Mouse (Mus musculus): ENCODE measurements around the gene Tmem106a. TPM values are rescaled to one million over a fixed set of nuclear protein-coding genes. Genes with fewer than 3 reads are reported as not detected.
"Not testable (repeated sequence)": the region's sequence is repeated elsewhere in the genome, so short reads cannot be mapped to it uniquely, and the experiment has no call there.

The Tmem106a gene
- total RNA-seq, 2 experiments from 2014 or later: 1.5 to 2.4 TPM

- no peak for DNase-seq (ENCODE audit: low spot score)
Observed at GRCm38 (mm10) chr11:101599156-101599555, 17.1 kb downstream of the Tmem106a start, which contains the start of gene Gm11634. Gene Gm11634, minus strand, starts transcription at chr11:101599256.

- DNase-seq (ENCODE audit: low spot score): peak; percentile 48
Observed at GRCm38 (mm10) chr11:101602491-101602890, 20.4 kb downstream of the Tmem106a start.

GRCm38 (mm10) chr11:101604116-101604515 lies 22.1 kb downstream of the Tmem106a start:
- no peak for DNase-seq (ENCODE audit: low spot score)

- peak; percentile 67 for DNase-seq (ENCODE audit: low spot score)
Observed at GRCm38 (mm10) chr11:101604531-101605453, 22.8 kb downstream of the Tmem106a start.

- DNase-seq (ENCODE audit: low spot score): not testable (repeated sequence)
Observed at GRCm38 (mm10) chr11:101607134-101607533, 25.1 kb downstream of the Tmem106a start.

- no peak for DNase-seq (ENCODE audit: low spot score)
Observed at GRCm38 (mm10) chr11:101610445-101610844, 28.4 kb downstream of the Tmem106a start.

GRCm38 (mm10) chr11:101613596-101613995 lies 31.6 kb downstream of the Tmem106a start:
- no peak for DNase-seq (ENCODE audit: low spot score)

- no peak for DNase-seq (ENCODE audit: low spot score)
Observed at GRCm38 (mm10) chr11:101614116-101614515, 32.1 kb downstream of the Tmem106a start.

GRCm38 (mm10) chr11:101615380-101615779 lies 33.3 kb downstream of the Tmem106a start:
- DNase-seq (ENCODE audit: low spot score): no peak

- DNase-seq (ENCODE audit: low spot score): no peak
Observed at GRCm38 (mm10) chr11:101616104-101616503, 34.1 kb downstream of the Tmem106a start.

GRCm38 (mm10) chr11:101616948-101617767 lies 35.1 kb downstream of the Tmem106a start:
- no peak for DNase-seq (ENCODE audit: low spot score)

- DNase-seq (ENCODE audit: low spot score): no peak
Observed at GRCm38 (mm10) chr11:101617849-101618248, 35.8 kb downstream of the Tmem106a start.

- no peak for DNase-seq (ENCODE audit: low spot score)
Observed at GRCm38 (mm10) chr11:101618596-101618995, 36.6 kb downstream of the Tmem106a start.

- DNase-seq (ENCODE audit: low spot score): not testable (repeated sequence)
Observed at GRCm38 (mm10) chr11:101620022-101620655, 38.1 kb downstream of the Tmem106a start.

GRCm38 (mm10) chr11:101626649-101626994 lies 44.6 kb downstream of the Tmem106a start:
- no peak for DNase-seq (ENCODE audit: low spot score)

- peak; percentile 78 for DNase-seq (ENCODE audit: low spot score)
Observed at GRCm38 (mm10) chr11:101626995-101627856, 45.2 kb downstream of the Tmem106a start, which contains the start of gene Rdm1. Gene Rdm1, plus strand, starts transcription at chr11:101627195.

- DNase-seq (ENCODE audit: low spot score): peak; percentile 88
Observed at GRCm38 (mm10) chr11:101627857-101628559, 46.0 kb downstream of the Tmem106a start.

GRCm38 (mm10) chr11:101628733-101629417 lies 46.8 kb downstream of the Tmem106a start:
- not testable (repeated sequence) for DNase-seq (ENCODE audit: low spot score)

- no peak for DNase-seq (ENCODE audit: low spot score)
Observed at GRCm38 (mm10) chr11:101635660-101636059, 53.6 kb downstream of the Tmem106a start.
